Mouse (Mus musculus) heart, adult 2 months (tissue): Measurements from ENCODE around the gene Syt16.

Source experiments
- CTCF ChIP-seq: fragments of 200-600 bp; IDR thresholded peaks from 2 replicates; pipeline ENCODE4 v1.8.1; 2022; ENCODE audit warnings: antibody characterized with exemption, mild to moderate bottlenecking, moderate library complexity
- POLR2A ChIP-seq: fragments of 200-500 bp; IDR thresholded peaks from 2 replicates; pipeline ENCODE4 v1.6.1; 2011; ENCODE audit warnings: mild to moderate bottlenecking, low read depth, low read length, control low read depth; ENCODE audit not compliant: insufficient read depth

DNA sequence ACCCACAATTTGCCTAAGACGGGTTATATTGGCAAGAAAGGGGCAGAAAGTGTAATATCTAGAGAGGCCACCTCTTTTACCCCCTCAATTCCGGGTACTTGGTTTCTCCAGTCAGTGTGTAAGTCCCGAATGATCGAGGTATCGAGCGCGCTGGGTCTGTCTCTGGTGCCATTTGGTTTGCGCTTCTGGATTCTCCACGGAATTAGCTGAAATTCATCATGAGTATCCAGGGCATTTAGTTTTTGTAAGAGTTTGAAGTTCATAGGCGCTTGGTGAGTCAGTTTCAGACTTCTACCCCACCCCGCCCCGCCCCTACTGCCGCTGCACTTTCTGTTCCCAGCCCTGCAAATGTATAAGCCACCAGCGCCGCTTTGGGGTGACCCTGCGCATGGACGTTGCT, 187.1 kb downstream of the Syt16 start:
- TF ChIP-seq CTCF (no peak), POLR2A (no peak)
